1 mouse cellular context compared by ENCODE assay signal in the genomic region with DNA sequence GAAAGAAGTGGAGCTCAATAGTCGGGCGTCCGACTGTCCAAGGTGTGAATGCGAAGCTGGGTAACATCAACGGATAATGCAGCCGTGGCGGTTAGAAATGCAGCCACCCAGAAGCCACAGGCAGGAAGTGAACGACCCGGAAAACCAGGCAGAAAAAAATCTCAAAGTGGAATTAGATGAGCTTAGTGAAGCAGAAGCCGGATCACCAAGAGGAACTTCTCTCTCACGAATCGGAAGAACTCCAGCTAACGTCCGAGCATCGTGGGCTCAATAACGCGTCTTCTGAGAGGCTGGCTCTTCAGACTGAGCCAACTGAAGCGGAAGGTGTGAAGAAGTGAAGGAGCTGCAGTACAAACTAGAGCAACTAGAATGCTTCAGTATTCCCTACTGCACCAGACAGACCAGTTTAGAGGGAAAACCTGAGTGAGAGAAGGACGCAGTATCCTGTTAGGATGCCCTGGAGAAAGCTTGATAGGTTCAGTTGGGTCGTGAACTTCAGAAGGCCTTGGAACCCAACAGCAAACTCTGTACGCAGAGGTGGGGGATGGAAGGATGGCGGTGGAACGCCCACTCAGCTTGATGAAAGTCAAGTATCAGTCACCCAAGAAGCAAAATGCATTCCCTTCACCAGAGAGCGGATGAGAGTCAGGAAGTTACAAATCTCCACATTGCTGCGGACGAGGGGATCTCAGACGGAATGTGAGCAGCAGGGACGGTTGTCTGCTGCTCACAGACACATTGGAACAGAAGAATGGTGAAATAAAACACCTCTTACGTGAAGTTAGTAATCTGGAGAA.
TF ChIP-seq lines count a peak whose summit lies in the region.

No protein-coding gene starts in this region.

TF ChIP-seq in CH12.LX, 34 proteins besides CTCF, POLR2A, EP300 and RAD21 (continued from another document):
- TF ChIP-seq TBP (conservative IDR thresholded peaks at IDR 0.05; ENCODE audit: low read depth, low read length) (peak; percentile 52; the same call in 1 of the 2 replicates), MAX (IDR thresholded peaks at IDR 0.05; ENCODE audit: low read length) (peak; percentile 70; the same call in 1 of the 2 replicates), MEF2A (IDR thresholded peaks at IDR 0.05; ENCODE audit: borderline replicate concordance, low read depth, low read length) (0 out of 2 replicates have a peak, but pooled peaks have one; percentile 8), GABPA (IDR thresholded peaks at IDR 0.05; ENCODE audit: insufficient replicate concordance, low read depth, low read length) (no peak), USF1 (IDR thresholded peaks at IDR 0.05; ENCODE audit: low read depth, low read length) (no peak), ZKSCAN1 (IDR thresholded peaks at IDR 0.05; ENCODE audit: borderline replicate concordance, low read depth, low read length) (no peak), NELFE (IDR thresholded peaks at IDR 0.05; ENCODE audit: low read depth, low read length) (peak; percentile 48; the same call in 1 of the 2 replicates), KAT2A (IDR thresholded peaks at IDR 0.05; ENCODE audit: insufficient replicate concordance, low read length) (0 out of 2 replicates have a peak, but pooled peaks have one; percentile 25), CHD1 (IDR thresholded peaks at IDR 0.05; ENCODE audit: low read depth, low read length) (peak; percentile 89; the same call in 1 of the 2 replicates), ETS1 (conservative IDR thresholded peaks at IDR 0.05; ENCODE audit: low read depth, low read length) (peak; percentile 37; the same call in 1 of the 2 replicates), MXI1 (IDR thresholded peaks at IDR 0.05; ENCODE audit: low read depth, low read length) (peak; percentile 61), HCFC1 (IDR thresholded peaks at IDR 0.05; ENCODE audit: low read depth, low read length) (no peak; the same call in 1 of the 2 replicates)
